Mouse (Mus musculus) midbrain, embryonic 14.5 days (tissue): ENCODE results near the gene Vmn1r236. TPM values are rescaled to one million over a fixed set of nuclear protein-coding genes. Genes with fewer than 3 reads are reported as not detected.

Experiments used
- ATAC-seq: fragments of 200-750 bp; cut with Nextera tagmentation; 2 replicates; pipeline ENCODE4 v1.8.0; 2017; ENCODE audit warnings: moderate number of reproducible peaks, moderate library complexity; ENCODE audit not compliant: low FRiP score, low TSS enrichment
- DNase-seq: peaks from one replicate; pipeline ENCODE4 v3.0.0-alpha.2; 2015
- H3K27ac ChIP-seq: fragments of 300-500 bp; sonication (generic); replicated peaks from 2 replicates; pipeline ENCODE4 v1.5.1; 2014; ENCODE audit warnings: mild to moderate bottlenecking, low read depth, low read length, moderate library complexity
- H3K27me3 ChIP-seq: fragments of 300-500 bp; sonication (generic); 2 replicates; pipeline ENCODE4 v1.6.1; 2014; ENCODE audit warnings: low read length, control low read depth, mixed read lengths; ENCODE audit not compliant: control insufficient read depth, insufficient read depth
- H3K36me3 ChIP-seq: fragments of 300-500 bp; sonication (generic); 2 replicates; pipeline ENCODE4 v1.6.1; 2014; ENCODE audit warnings: low read length, control low read depth; ENCODE audit not compliant: control insufficient read depth, insufficient read depth
- H3K4me1 ChIP-seq: fragments of 300-500 bp; sonication (generic); 2 replicates; pipeline ENCODE4 v1.6.1; 2014; ENCODE audit warnings: mild to moderate bottlenecking, antibody characterized with exemption, low read length, control low read depth; ENCODE audit not compliant: control insufficient read depth, insufficient read depth
- H3K4me2 ChIP-seq: fragments of 300-500 bp; sonication (generic); 2 replicates; pipeline ENCODE4 v1.6.1; 2014; ENCODE audit warnings: mild to moderate bottlenecking, low read length, moderate library complexity
- H3K4me3 ChIP-seq: fragments of 300-500 bp; sonication (generic); replicated peaks from 2 replicates; pipeline ENCODE4 v1.5.1; 2014; ENCODE audit warnings: low read depth, low read length
- H3K9ac ChIP-seq: fragments of 300-500 bp; sonication (generic); replicated peaks from 2 replicates; pipeline ENCODE4 v1.6.1; 2014; ENCODE audit warnings: mild to moderate bottlenecking, low read length, moderate library complexity
- H3K9me3 ChIP-seq: fragments of 300-500 bp; sonication (generic); 2 replicates; pipeline ENCODE4 v1.6.1; 2016; ENCODE audit warnings: low read length, control low read depth, mixed read lengths; ENCODE audit not compliant: control insufficient read depth
- WGBS: fragments of 180-500 bp; shearing (Covaris S2); extraction: QIAGEN DNeasy Blood & Tissue Kit; methylation state at CpG from one replicate; pipeline ENCODE4 v1.1.7; 2014; 5-methylcytosine and 5-hydroxymethylcytosine counted together
- microRNA-seq: library from miRNA; unstranded; fragments of <30 nt; microRNA quantifications from one replicate; pipeline ENCODE4, GENCODE M21; 2016
- polyA plus RNA-seq: library from polyadenylated mRNA; unstranded; fragments of >200 nt; fragmentation: Nextera tagmentation; extraction: Ambion mirVana; gene quantifications from 2 replicates; pipeline ENCODE4 v1.2.1, GENCODE M21; 2014

Gene Vmn1r236
- polyA plus RNA-seq: not detected in 2 replicates

GRCm38 (mm10) chr17:21282642-21283041 lies at the start of gene Vmn1r236:
Gene Vmn1r236, plus strand, starts transcription at chr17:21282942.
- WGBS: 79% methylated on average over 3 of the region's 3 CpGs
- no peaks in the 10 kb centered on the region for H3K27me3 ChIP-seq

GRCm38 (mm10) chr17:21256111-21256510 lies 26.6 kb upstream of the Vmn1r236 start, which contains the start of gene Vmn1r235:
Gene Vmn1r235, plus strand, starts transcription at chr17:21256411.
- Histone ChIP-seq H3K27ac (no peak within 1 kb of the TSS), H3K4me1 (no peaks in the 10 kb centered on the region), H3K9ac (no peak within 1 kb of the TSS), H3K4me3 (no peak within 1 kb of the TSS), H3K4me2 (no peak within 1 kb of the TSS), H3K27me3 (no peaks in the 10 kb centered on the region), H3K36me3 (no peaks in the 10 kb centered on the region), H3K9me3 (peaks cover 1% of the 10 kb centered on the region)
- DNase-seq (no peak), ATAC-seq (no peak)

More at GRCm38 (mm10) chr17:21282642-21283041, at the start of gene Vmn1r236:
- no peaks in the 10 kb centered on the region for H3K36me3 ChIP-seq
- ATAC-seq: no peak
- no peak within 1 kb of the TSS for H3K9ac ChIP-seq
- no peak within 1 kb of the TSS for H3K4me2 ChIP-seq
- DNase-seq: no peak
- H3K27ac ChIP-seq: no peak within 1 kb of the TSS
- no peak within 1 kb of the TSS for H3K4me3 ChIP-seq
- no peaks in the 10 kb centered on the region for H3K4me1 ChIP-seq
- H3K9me3 ChIP-seq: no peaks in the 10 kb centered on the region; the same call in 1 of the 2 replicates

GRCm38 (mm10) chr17:21272103-21272502 lies 10.6 kb upstream of the Vmn1r236 start:
- WGBS: 12% methylated on average over 4 of the region's 4 CpGs
- no peak for ATAC-seq
- H3K27me3 ChIP-seq: no peaks in the 10 kb centered on the region

GRCm38 (mm10) chr17:21284395-21284794 lies 1.7 kb downstream of the Vmn1r236 start:
- H3K27me3 ChIP-seq: no peaks in the 10 kb centered on the region
- no peak for ATAC-seq

More at GRCm38 (mm10) chr17:21272103-21272502, 10.6 kb upstream of the Vmn1r236 start:
- Histone ChIP-seq H3K4me1 (no peaks in the 10 kb centered on the region), H3K9me3 (no peaks in the 10 kb centered on the region), H3K4me3 (no peak overlapping the region), H3K36me3 (no peaks in the 10 kb centered on the region), H3K27ac (no peak overlapping the region), H3K4me2 (no peak overlapping the region), H3K9ac (no peak overlapping the region)
- DNase-seq: peak; percentile 76

GRCm38 (mm10) chr17:21289695-21290094 lies 7.0 kb downstream of the Vmn1r236 start:
- no peak overlapping the region for H3K4me3 ChIP-seq
- no peaks in the 10 kb centered on the region for H3K9me3 ChIP-seq
- no peak overlapping the region for H3K9ac ChIP-seq
- no peaks in the 10 kb centered on the region for H3K36me3 ChIP-seq
- H3K27me3 ChIP-seq: no peaks in the 10 kb centered on the region
- ATAC-seq (no peak), DNase-seq (no peak)
- H3K27ac ChIP-seq: no peak overlapping the region
- no peak overlapping the region for H3K4me2 ChIP-seq
- no peaks in the 10 kb centered on the region for H3K4me1 ChIP-seq

More at GRCm38 (mm10) chr17:21284395-21284794, 1.7 kb downstream of the Vmn1r236 start:
- H3K4me1 ChIP-seq: no peaks in the 10 kb centered on the region
- H3K4me3 ChIP-seq: no peak overlapping the region
- no peak overlapping the region for H3K4me2 ChIP-seq
- no peak overlapping the region for H3K9ac ChIP-seq
- DNase-seq: no peak
- H3K36me3 ChIP-seq: no peaks in the 10 kb centered on the region
- no peaks in the 10 kb centered on the region; the same call in 1 of the 2 replicates for H3K9me3 ChIP-seq
- H3K27ac ChIP-seq: no peak overlapping the region

GRCm38 (mm10) chr17:21311565-21311964 lies 28.8 kb downstream of the Vmn1r236 start, which contains the start of gene Vmn1r237:
Gene Vmn1r237, plus strand, starts transcription at chr17:21311865.
- no peaks in the 10 kb centered on the region for H3K27me3 ChIP-seq
- H3K9me3 ChIP-seq: peaks cover 4% of the 10 kb centered on the region
- ATAC-seq: no peak
- no peaks in the 10 kb centered on the region for H3K36me3 ChIP-seq
- DNase-seq: no peak
- H3K4me3 ChIP-seq: no peak within 1 kb of the TSS
- no peaks in the 10 kb centered on the region for H3K4me1 ChIP-seq
- no peak within 1 kb of the TSS for H3K27ac ChIP-seq
- H3K4me2 ChIP-seq: no peak within 1 kb of the TSS
- H3K9ac ChIP-seq: no peak within 1 kb of the TSS

Small RNA genes within 50 kb of the gene (microRNA-seq; reads per million reads assigned to microRNA genes)
- not detected for gene Gm26384

Other genes starting within 250 kb of the Vmn1r236 start
- gene Vmn1r234, start 56.9 kb upstream of the Vmn1r236 start, polyA plus RNA-seq: not detected in 2 replicates
- gene Vmn1r235, start 26.5 kb upstream of the Vmn1r236 start, polyA plus RNA-seq: not detected in 2 replicates
- not detected in 2 replicates for gene Vmn1r237, start 28.9 kb downstream of the Vmn1r236 start, polyA plus RNA-seq
- gene Zfp677, start 100.8 kb downstream of the Vmn1r236 start, polyA plus RNA-seq: 5.2 and 7.2 TPM in 2 replicates
- gene Zfp54, start 140.3 kb downstream of the Vmn1r236 start, polyA plus RNA-seq: 4.3 and 5.4 TPM in 2 replicates
- 13.9 and 17.5 TPM in 2 replicates for gene Zfp51, start 167.4 kb downstream of the Vmn1r236 start, polyA plus RNA-seq
- gene Zfp53, start 206.1 kb downstream of the Vmn1r236 start, polyA plus RNA-seq: 10.9 and 11.4 TPM in 2 replicates